Mouse (Mus musculus): ENCODE results near the gene 1190007I07Rik.
"Not testable (repeated sequence)": the region's sequence is repeated elsewhere in the genome, so short reads cannot be mapped to it uniquely, and the experiment has no call there.

DNA sequence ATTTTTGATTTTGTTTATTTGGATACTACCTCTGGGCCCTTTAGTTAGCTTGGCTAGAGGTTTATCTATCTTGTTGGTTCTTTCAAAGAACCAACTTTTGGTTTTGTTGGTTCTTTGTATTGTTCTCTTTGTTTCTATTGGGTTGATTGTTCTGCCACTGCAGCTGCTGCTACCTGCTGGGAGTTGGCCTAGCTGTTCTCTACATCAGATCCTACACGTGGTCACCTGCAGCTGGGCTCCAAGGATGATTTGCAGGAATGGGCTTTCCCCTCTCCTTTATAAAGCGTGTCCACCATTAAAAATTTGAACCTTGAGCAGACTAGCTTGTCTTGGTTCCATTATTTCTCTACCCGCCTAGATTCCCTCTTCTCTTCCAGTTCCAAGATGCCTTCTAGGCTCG lies 28.6 kb downstream of the 1190007I07Rik start:
- not testable (repeated sequence) for TF ChIP-seq CTCF (IDR thresholded peaks at IDR 0.05; ENCODE audit: extremely low read depth, insufficient read length, insufficient replicate concordance, low read depth, low read length); POLR2A (IDR thresholded peaks at IDR 0.05; ENCODE audit: low read depth, low read length)

Data from small intestine, adult 2 months (tissue).